Mouse (Mus musculus) thymus, postnatal 0 days (tissue): Measurements from ENCODE around the gene Fdxr. TPM values are rescaled to one million over a fixed set of nuclear protein-coding genes. Genes with fewer than 3 reads are reported as not detected.

Source experiments
- DNase-seq: peaks from one replicate; pipeline ENCODE4 v3.0.0-alpha.2; 2015; ENCODE audit warnings: low spot score
- polyA plus RNA-seq: library from polyadenylated mRNA; unstranded; fragments of >200 nt; fragmentation: Nextera tagmentation; extraction: Ambion mirVana; gene quantifications from 2 replicates; pipeline ENCODE4 v1.2.1, GENCODE M21; 2015

Fdxr gene
- polyA plus RNA-seq = 22.0 and 22.4 TPM in 2 replicates

GRCm38 (mm10) chr11:115276780-115277603, at the start of gene Fdxr:
Gene Fdxr (minus strand): TSS chr11:115277050.
- DNase-seq = peak; percentile 100

DNA sequence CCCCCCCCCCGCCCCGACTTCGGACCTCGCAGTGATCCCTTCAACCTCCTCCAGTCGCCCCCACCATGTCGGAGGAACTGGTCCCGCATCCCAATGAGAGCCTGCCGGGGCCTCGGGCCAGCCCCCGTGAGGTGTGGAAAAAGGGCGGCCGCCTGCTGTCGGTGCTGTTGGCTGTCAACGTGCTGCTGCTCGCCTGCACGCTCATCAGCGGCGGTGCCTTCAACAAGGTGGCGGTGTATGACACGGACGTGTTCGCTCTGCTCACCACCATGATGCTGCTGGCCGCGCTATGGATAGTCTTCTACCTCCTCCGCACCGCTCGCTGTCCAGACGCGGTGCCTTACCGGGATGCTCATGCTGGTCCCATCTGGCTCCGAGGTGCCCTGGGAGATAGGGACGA, 46.5 kb upstream of the Fdxr start:
- no peak for DNase-seq

- DNase-seq = peak; percentile 67
Measured at GRCm38 (mm10) chr11:115321906-115322693, 45.2 kb upstream of the Fdxr start, which contains the start of gene Ush1g. Gene Ush1g (minus strand): TSS chr11:115322041.

- no peak for DNase-seq
Measured at GRCm38 (mm10) chr11:115319704-115320383, 43.0 kb upstream of the Fdxr start.

GRCm38 (mm10) chr11:115318245-115319027, 41.6 kb upstream of the Fdxr start:
- DNase-seq = no peak

GRCm38 (mm10) chr11:115317204-115317603, 40.4 kb upstream of the Fdxr start:
- no peak for DNase-seq

GRCm38 (mm10) chr11:115314249-115314648, 37.4 kb upstream of the Fdxr start:
- DNase-seq = no peak

DNA sequence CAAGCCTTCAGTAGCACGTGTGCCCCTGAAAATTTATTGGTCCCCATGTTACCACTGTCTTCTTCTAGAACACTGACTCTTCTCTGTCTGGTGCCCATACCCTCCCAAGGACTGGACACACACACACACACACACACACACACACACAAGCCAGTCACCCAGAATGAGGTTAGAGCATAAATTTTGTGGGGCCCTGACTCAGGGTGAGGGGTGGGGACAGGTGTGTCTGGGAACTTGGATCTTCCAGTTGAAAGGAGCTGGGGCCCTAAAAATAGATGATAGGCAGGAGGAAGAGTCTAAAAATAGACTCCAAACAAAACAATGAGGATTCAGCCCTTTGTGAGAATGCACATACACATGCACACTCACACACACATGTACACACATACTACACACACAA, 31.9 kb upstream of the Fdxr start:
- no peak for DNase-seq

DNA sequence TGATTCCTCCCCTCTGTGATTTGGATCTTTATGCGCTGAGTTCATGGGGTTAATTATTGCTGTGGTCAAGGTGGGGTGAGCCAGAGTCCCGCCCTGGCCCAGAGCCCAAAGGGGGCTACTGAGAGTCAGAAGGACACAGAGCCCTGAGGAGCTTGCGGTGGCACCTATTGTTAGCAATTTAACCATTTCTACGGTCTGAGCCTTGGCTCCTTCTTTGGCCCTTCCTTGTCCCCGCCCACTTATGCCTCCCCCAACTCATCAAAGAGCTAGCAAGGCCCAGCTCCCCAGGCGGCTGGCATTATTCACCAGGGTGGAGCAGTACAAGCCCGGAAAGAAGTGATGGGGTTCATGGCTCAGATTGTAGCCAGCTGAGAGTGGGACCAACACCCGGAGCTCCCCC, 30.0 kb upstream of the Fdxr start, which contains the start of gene Otop2:
Gene Otop2, plus strand, starts transcription at position 301 of the 400 bp plus-strand sequence.
- DNase-seq = no peak

DNA sequence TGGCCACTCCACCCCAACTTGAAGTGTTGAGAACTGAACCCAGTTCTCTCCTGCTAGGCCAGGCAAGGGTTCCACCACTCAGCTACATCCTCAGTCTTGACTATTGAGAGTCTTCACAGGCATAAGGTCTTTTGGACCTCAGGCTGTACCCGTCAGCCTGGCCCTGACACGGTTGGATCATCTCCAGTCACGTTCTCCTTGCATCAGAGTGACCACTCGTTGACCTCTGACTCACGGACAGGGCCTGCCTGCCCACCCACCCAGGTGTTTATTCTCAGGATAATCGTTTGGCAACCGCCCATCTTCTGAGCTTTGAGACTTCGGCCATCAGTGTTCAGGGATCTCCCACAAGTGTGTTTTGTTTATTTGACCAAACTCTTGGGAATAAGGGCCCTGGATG, 26.3 kb upstream of the Fdxr start:
- no peak for DNase-seq

GRCm38 (mm10) chr11:115301351-115301750, 24.5 kb upstream of the Fdxr start:
- no peak for DNase-seq

DNA sequence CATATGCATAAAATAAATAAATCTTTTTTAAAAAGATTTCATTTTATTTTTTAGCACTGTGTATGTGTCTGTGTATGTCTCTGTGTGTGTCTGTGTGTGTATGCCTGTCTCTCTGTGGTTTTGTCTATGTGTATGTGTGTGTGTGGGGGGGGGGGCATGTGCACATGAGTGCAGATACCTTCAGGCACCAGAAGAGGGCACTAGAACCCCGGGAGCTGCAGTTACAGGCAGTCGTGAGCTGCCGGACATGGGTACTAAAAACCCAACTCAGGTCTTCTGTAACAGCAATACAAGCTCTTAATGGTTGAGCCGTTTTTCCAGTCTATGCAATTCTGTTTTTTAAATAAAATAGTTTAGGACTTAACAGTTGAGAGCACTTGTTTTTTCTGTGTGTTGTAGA, 23.9 kb upstream of the Fdxr start:
- no peak for DNase-seq

DNA sequence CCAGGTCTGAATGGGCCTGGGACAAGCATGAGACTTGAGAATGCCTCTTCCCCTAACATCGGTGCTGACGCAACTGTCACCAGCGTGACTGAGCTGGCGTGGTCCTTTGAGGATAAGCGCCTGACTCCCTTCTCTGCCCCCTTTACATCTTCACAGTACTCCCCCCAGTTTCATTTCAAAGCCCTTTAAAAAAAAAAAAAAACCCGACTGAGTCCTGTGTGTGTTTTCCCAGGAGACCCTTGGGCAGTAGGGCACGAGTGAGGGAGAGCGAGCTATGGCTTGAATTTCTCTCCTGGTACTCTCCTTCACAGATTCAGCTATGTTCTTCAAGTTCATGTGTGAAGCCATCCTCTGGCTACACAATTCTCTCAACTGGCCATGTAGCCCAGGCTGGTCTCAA, 21.3 kb upstream of the Fdxr start:
- no peak for DNase-seq

DNA sequence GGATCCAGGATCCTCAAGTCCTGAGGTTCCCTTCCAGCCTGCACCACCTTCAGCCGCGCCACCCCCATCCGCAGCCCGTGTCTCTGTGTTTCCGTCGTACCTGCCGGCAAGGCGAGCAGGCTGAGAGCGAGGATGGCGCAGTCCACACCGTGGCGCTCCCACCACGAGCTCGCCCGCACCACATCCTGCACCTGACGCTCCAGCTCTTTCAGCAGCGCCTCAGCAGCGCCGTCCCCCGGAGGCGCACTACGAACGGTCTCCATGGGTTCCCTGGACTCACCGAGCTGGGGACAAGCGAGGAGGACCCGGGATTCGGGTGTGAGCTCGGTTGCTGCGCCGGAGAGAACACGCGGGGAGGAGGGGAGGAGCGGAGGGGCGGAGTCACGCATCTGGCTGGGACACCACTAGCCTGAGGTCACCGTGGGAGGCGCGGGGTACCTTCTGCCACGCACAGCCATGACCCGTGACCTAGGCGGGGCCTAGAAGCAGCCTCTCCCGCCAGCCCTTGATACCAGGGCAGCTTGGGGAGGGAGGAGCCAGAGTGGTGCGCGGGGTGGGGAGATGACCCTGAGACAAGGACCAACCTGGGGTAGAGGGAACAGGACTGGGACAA, 20.5 kb upstream of the Fdxr start, which contains the start of gene Fads6:
Gene Fads6, minus strand, starts transcription at position 450 of the 613 bp plus-strand sequence.
- peak; percentile 86 for DNase-seq

DNA sequence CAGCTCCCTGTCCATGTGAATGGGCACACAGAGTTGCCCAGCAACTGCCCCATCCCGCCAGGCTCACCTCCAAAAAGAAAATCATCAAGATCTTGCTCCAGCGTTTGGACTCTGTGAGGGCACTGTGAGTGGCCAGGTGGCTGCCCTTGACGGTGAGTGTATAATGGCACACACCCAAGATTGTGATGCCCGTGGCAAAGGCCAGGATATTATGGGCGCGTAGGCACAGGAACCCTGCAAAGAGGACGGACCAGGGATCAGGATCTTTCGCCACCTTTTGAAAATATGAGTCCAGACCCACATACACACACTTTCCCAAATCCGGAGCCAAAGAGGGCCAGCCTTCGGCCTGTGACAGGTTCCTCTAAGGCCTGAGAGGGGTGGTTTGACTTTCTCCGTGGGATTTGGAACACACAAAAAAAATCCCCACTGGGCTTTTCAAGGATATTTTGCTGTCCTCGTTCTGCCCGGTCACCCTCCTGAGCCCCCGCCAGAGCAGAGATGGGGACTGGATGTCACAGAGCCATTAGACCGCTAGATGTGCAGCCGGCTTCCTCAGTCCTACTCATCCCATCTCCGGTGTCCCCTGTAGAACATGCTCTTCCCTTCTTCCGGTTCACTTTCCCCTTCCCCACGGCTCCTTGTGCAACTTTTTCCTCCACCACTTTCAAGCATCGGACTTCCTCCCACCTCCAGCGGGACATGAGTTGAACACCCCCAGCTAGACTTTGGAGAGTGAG, 19.8 kb upstream of the Fdxr start:
- DNase-seq = no peak

- no peak for DNase-seq
Measured at GRCm38 (mm10) chr11:115295939-115296338, 19.1 kb upstream of the Fdxr start.

- DNase-seq = no peak
Measured at GRCm38 (mm10) chr11:115292631-115293375, 16.0 kb upstream of the Fdxr start.

DNA sequence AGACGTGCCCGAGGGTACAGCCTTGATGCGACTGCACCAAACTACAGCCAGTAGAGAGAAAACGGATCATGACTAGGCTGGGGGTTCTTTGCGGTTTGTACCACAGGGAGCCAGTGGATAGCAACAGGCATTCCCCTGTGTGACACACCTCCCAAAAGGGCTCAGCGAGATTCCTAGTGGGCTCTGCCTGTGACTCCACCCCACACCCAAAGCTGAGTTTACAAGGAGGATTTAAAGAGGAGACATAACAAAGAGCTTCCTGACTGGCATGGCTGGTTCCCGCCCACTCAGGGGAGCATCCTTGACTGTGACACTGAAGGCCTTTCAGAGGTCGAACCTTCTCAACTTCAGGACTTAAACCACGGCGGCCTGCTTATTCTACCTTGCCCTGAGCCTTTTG, 14.7 kb upstream of the Fdxr start:
- no peak for DNase-seq

GRCm38 (mm10) chr11:115290919-115291318, 14.1 kb upstream of the Fdxr start:
- no peak for DNase-seq
